Mouse (Mus musculus) MEL (cell line): ENCODE measurements at regions not wholly inside any gene's neighbourhood (a gene's known extent, or its start where the extent isn't known, plus 50 kb on each side); places are given as distances from the start of the nearest gene placed in this dataset.

Source experiments
- DNase-seq: peaks from one replicate; pipeline ENCODE4 v3.0.0; 2011; ENCODE audit warnings: low read depth, low spot score
- H3K27ac ChIP-seq: 2 replicates; pipeline ENCODE4 v1.5.1; 2012; ENCODE audit warnings: low read depth, mild to moderate bottlenecking, control low read depth, low read length, moderate library complexity; ENCODE audit not compliant: control insufficient read depth
- H3K27me3 ChIP-seq, 2 experiments: fragments of 150-350 bp in 1 of 2; sonication (generic) in 1 of 2; 2 replicates each; pipeline ENCODE4 v1.6.1; 2012; ENCODE audit warnings: low read length in 2 of 2, mild to moderate bottlenecking in 2 of 2, improper control_type of control experiment in 1 of 2, moderate library complexity in 1 of 2; ENCODE audit not compliant: insufficient read depth in 2 of 2, control insufficient read depth in 1 of 2
- H3K36me3 ChIP-seq, 2 experiments: 2 replicates each; pipeline ENCODE4 v1.6.1; 2012 to 2014; ENCODE audit warnings: low read length in 2 of 2, improper control_type of control experiment in 1 of 2, inconsistent platforms in 1 of 2, mild to moderate bottlenecking in 1 of 2; ENCODE audit not compliant: insufficient read depth in 2 of 2, control insufficient read depth in 1 of 2
- H3K4me1 ChIP-seq, 2 experiments: fragments of 150-350 bp in 1 of 2; sonication (generic) in 1 of 2; 2 replicates each; pipeline ENCODE4 v1.6.1; 2012; ENCODE audit warnings: low read length in 2 of 2, improper control_type of control experiment in 1 of 2, mild to moderate bottlenecking in 1 of 2; ENCODE audit not compliant: insufficient read depth in 2 of 2, control insufficient read depth in 1 of 2
- H3K4me3 ChIP-seq, 2 experiments: fragments of 150-350 bp in 1 of 2; sonication (generic) in 1 of 2; 2 replicates each; pipeline ENCODE4 v1.5.1; 2012; ENCODE audit warnings: low read depth in 2 of 2, low read length in 2 of 2, mild to moderate bottlenecking in 2 of 2, moderate library complexity in 2 of 2, control low read depth in 1 of 2, improper control_type of control experiment in 1 of 2; ENCODE audit not compliant: control insufficient read depth in 1 of 2, insufficient read depth in 1 of 2
- H3K79me2 ChIP-seq: 2 replicates; pipeline ENCODE4 v1.6.1; 2012; ENCODE audit warnings: mild to moderate bottlenecking, low read length, moderate library complexity; ENCODE audit not compliant: control insufficient read depth, poor library complexity, insufficient read depth
- H3K9ac ChIP-seq: 2 replicates; pipeline ENCODE4 v1.6.1; 2012; ENCODE audit warnings: low read depth, mild to moderate bottlenecking, control low read depth, low read length, moderate library complexity; ENCODE audit not compliant: control insufficient read depth, poor library complexity, severe bottlenecking
- H3K9me3 ChIP-seq: fragments of 150-350 bp; sonication (generic); replicated peaks from 2 replicates; pipeline ENCODE4 v1.6.1; 2012; ENCODE audit warnings: mild to moderate bottlenecking, low read length, improper control_type of control experiment, moderate library complexity; ENCODE audit not compliant: insufficient read depth
- BHLHE40 ChIP-seq: IDR thresholded peaks from 2 replicates; pipeline ENCODE4 v1.6.1; 2012; ENCODE audit warnings: low read depth, mild to moderate bottlenecking, inconsistent platforms, low read length, improper control_type of control experiment, borderline replicate concordance
- CHD2 ChIP-seq: IDR thresholded peaks from 2 replicates; pipeline ENCODE4 v1.6.1; 2011; ENCODE audit warnings: low read length, improper control_type of control experiment
- E2F4 ChIP-seq: IDR thresholded peaks from 2 replicates; pipeline ENCODE4 v1.6.1; 2011; ENCODE audit warnings: low read depth, low read length, improper control_type of control experiment, borderline replicate concordance
- ELF1 ChIP-seq: IDR thresholded peaks from 2 replicates; pipeline ENCODE4 v1.6.1; 2014; ENCODE audit warnings: low read depth, mild to moderate bottlenecking, inconsistent platforms, low read length, improper control_type of control experiment, moderate library complexity
- HCFC1 ChIP-seq: IDR thresholded peaks from 2 replicates; pipeline ENCODE4 v1.6.1; 2012; ENCODE audit warnings: low read depth, mild to moderate bottlenecking, inconsistent platforms, low read length, improper control_type of control experiment, moderate library complexity
- JUND ChIP-seq: IDR thresholded peaks from 2 replicates; pipeline ENCODE4 v1.6.1; 2011; ENCODE audit warnings: low read depth, mild to moderate bottlenecking, improper control_type of control experiment, low read length
- KAT2A ChIP-seq: conservative IDR thresholded peaks from 2 replicates; pipeline ENCODE4 v1.6.1; 2012; ENCODE audit warnings: low read depth, low read length, improper control_type of control experiment, inconsistent platforms
- MAFK ChIP-seq: IDR thresholded peaks from 2 replicates; pipeline ENCODE4 v1.6.1; 2011; ENCODE audit warnings: low read depth, mild to moderate bottlenecking, low read length, improper control_type of control experiment, borderline replicate concordance
- MAX ChIP-seq: IDR thresholded peaks from 2 replicates; pipeline ENCODE4 v1.6.1; 2011; ENCODE audit warnings: low read length, improper control_type of control experiment
- MAZ ChIP-seq: IDR thresholded peaks from 2 replicates; pipeline ENCODE4 v1.6.1; 2012; ENCODE audit warnings: low read depth, mild to moderate bottlenecking, inconsistent platforms, low read length, improper control_type of control experiment
- MEF2A ChIP-seq: IDR thresholded peaks from 2 replicates; pipeline ENCODE4 v1.6.1; 2014; ENCODE audit warnings: low read depth, mild to moderate bottlenecking, inconsistent platforms, low read length, improper control_type of control experiment; ENCODE audit not compliant: poor library complexity, insufficient replicate concordance, severe bottlenecking; ENCODE audit errors: extremely low read depth
- MXI1 ChIP-seq: IDR thresholded peaks from 2 replicates; pipeline ENCODE4 v1.6.1; 2011; ENCODE audit warnings: mild to moderate bottlenecking, low read depth, low read length, improper control_type of control experiment
- MYC ChIP-seq: IDR thresholded peaks from 2 replicates; pipeline ENCODE4 v1.6.1; 2011; ENCODE audit warnings: low read depth, mild to moderate bottlenecking, low read length, improper control_type of control experiment, moderate library complexity
- NELFE ChIP-seq: IDR thresholded peaks from 2 replicates; pipeline ENCODE4 v1.6.1; 2011; ENCODE audit warnings: low read depth, low read length, improper control_type of control experiment
- POLR2A ChIP-seq, 2 experiments: IDR thresholded peaks; 2 replicates each; pipeline ENCODE4 v1.6.1; 2011 to 2012; ENCODE audit warnings: low read length in 2 of 2, mild to moderate bottlenecking in 2 of 2, control low read depth in 1 of 2, improper control_type of control experiment in 1 of 2, low read depth in 1 of 2, moderate library complexity in 1 of 2; ENCODE audit not compliant: control insufficient read depth in 1 of 2, insufficient read depth in 1 of 2, poor library complexity in 1 of 2
- POLR2AphosphoS2 ChIP-seq: IDR thresholded peaks from 2 replicates; pipeline ENCODE4 v1.6.1; 2011; ENCODE audit warnings: low read length, improper control_type of control experiment
- POLR2AphosphoS5 ChIP-seq: IDR thresholded peaks from 2 replicates; pipeline ENCODE4 v1.6.1; 2012; ENCODE audit warnings: low read depth, borderline replicate concordance, mild to moderate bottlenecking, inconsistent platforms, low read length, moderate library complexity, mixed read lengths
- RAD21 ChIP-seq: IDR thresholded peaks from 2 replicates; pipeline ENCODE4 v1.6.1; 2011; ENCODE audit warnings: mild to moderate bottlenecking, low read depth, low read length, improper control_type of control experiment
- SIN3A ChIP-seq: IDR thresholded peaks from 2 replicates; pipeline ENCODE4 v1.6.1; 2012; ENCODE audit warnings: low read length, improper control_type of control experiment, inconsistent platforms
- TAL1 ChIP-seq: IDR thresholded peaks from 2 replicates; pipeline ENCODE4 v1.6.1; 2012; ENCODE audit warnings: mild to moderate bottlenecking, inconsistent platforms, low read length, moderate library complexity, mixed read lengths
- UBTF ChIP-seq: IDR thresholded peaks from 2 replicates; pipeline ENCODE4 v1.6.1; 2012; ENCODE audit warnings: low read depth, mild to moderate bottlenecking, inconsistent platforms, low read length, improper control_type of control experiment, moderate library complexity, borderline replicate concordance; ENCODE audit not compliant: insufficient read depth
- USF2 ChIP-seq, 2 experiments: IDR thresholded peaks; 2 replicates each; pipeline ENCODE4 v1.6.1; 2011 to 2012; ENCODE audit warnings: improper control_type of control experiment in 2 of 2, low read length in 2 of 2, borderline replicate concordance in 1 of 2, inconsistent platforms in 1 of 2, low read depth in 1 of 2, mild to moderate bottlenecking in 1 of 2; ENCODE audit not compliant: insufficient read depth in 1 of 2
- ZC3H11A ChIP-seq: IDR thresholded peaks from 2 replicates; pipeline ENCODE4 v1.6.1; 2012; ENCODE audit warnings: low read depth, mild to moderate bottlenecking, inconsistent platforms, low read length, improper control_type of control experiment
- ZKSCAN1 ChIP-seq: IDR thresholded peaks from 2 replicates; pipeline ENCODE4 v1.6.1; 2012; ENCODE audit warnings: low read depth, mild to moderate bottlenecking, inconsistent platforms, low read length, improper control_type of control experiment, moderate library complexity
- ZMIZ1 ChIP-seq: IDR thresholded peaks from 2 replicates; pipeline ENCODE4 v1.6.1; 2012; ENCODE audit warnings: low read depth, mild to moderate bottlenecking, inconsistent platforms, low read length, improper control_type of control experiment, moderate library complexity
- ZNF384 ChIP-seq: IDR thresholded peaks from 2 replicates; pipeline ENCODE4 v1.6.1; 2012; ENCODE audit warnings: low read depth, mild to moderate bottlenecking, inconsistent platforms, low read length, improper control_type of control experiment

GRCm38 (mm10) chr5:97289401-97290165, 102.6 kb downstream of the Naa11 start:
- Histone ChIP-seq H3K27me3 (no peaks in the 10 kb centered on the region), H3K79me2 (no peaks in the 10 kb centered on the region), H3K4me1 (no peaks in the 10 kb centered on the region), H3K36me3 (no peaks in the 10 kb centered on the region), H3K4me3 (no peak overlapping the region), H3K27ac (no peak overlapping the region), H3K9me3 (no peaks in the 10 kb centered on the region), H3K9ac (no peak overlapping the region)
- TF ChIP-seq SIN3A, result no peak
- TF ChIP-seq POLR2A (IDR thresholded peaks at IDR 0.05; ENCODE audit: control insufficient read depth in 1 of 2, insufficient read depth in 1 of 2, low read depth in 1 of 2, low read length in 2 of 2, poor library complexity in 1 of 2), result no peak
- TF ChIP-seq KAT2A, result no peak
- TF ChIP-seq ZNF384, result no peak
- no peak for TF ChIP-seq POLR2AphosphoS5
- no peak for TF ChIP-seq E2F4
- no peak for TF ChIP-seq MAZ
- TF ChIP-seq RAD21, result no peak
- TF ChIP-seq UBTF, result no peak
- TF ChIP-seq JUND, result no peak
- TF ChIP-seq CHD2, result no peak
- no peak for TF ChIP-seq NELFE
- no peak for TF ChIP-seq TAL1
- no peak for TF ChIP-seq MYC
- no peak for DNase-seq

- H3K9ac ChIP-seq, result no peak overlapping the region
- no peaks in the 10 kb centered on the region for H3K79me2 ChIP-seq
- H3K4me1 ChIP-seq, result no peaks in the 10 kb centered on the region
- DNase-seq, result no peak
- TF ChIP-seq POLR2AphosphoS5 (no peak), BHLHE40 (no peak), HCFC1 (no peak), ZC3H11A (no peak), USF2 (IDR thresholded peaks at IDR 0.05; ENCODE audit: borderline replicate concordance in 1 of 2, insufficient read depth in 1 of 2, low read depth in 1 of 2, low read length in 2 of 2) (no peak), ZNF384 (no peak), MXI1 (no peak), MAFK (no peak), MEF2A (no peak), KAT2A (no peak), MAX (no peak), ZMIZ1 (no peak), ELF1 (no peak), JUND (no peak), ZKSCAN1 (no peak), POLR2AphosphoS2 (no peak)
- H3K4me3 ChIP-seq, result no peak overlapping the region
- no peaks in the 10 kb centered on the region for H3K36me3 ChIP-seq
- no peak overlapping the region for H3K27ac ChIP-seq
- H3K27me3 ChIP-seq, result no peaks in the 10 kb centered on the region
- H3K9me3 ChIP-seq, result no peaks in the 10 kb centered on the region
Measured at GRCm38 (mm10) chr5:97279455-97279854, 112.7 kb downstream of the Naa11 start.
